Mouse (Mus musculus): Measurements from ENCODE around the gene Il4i1.

Gene Il4i1

DNA sequence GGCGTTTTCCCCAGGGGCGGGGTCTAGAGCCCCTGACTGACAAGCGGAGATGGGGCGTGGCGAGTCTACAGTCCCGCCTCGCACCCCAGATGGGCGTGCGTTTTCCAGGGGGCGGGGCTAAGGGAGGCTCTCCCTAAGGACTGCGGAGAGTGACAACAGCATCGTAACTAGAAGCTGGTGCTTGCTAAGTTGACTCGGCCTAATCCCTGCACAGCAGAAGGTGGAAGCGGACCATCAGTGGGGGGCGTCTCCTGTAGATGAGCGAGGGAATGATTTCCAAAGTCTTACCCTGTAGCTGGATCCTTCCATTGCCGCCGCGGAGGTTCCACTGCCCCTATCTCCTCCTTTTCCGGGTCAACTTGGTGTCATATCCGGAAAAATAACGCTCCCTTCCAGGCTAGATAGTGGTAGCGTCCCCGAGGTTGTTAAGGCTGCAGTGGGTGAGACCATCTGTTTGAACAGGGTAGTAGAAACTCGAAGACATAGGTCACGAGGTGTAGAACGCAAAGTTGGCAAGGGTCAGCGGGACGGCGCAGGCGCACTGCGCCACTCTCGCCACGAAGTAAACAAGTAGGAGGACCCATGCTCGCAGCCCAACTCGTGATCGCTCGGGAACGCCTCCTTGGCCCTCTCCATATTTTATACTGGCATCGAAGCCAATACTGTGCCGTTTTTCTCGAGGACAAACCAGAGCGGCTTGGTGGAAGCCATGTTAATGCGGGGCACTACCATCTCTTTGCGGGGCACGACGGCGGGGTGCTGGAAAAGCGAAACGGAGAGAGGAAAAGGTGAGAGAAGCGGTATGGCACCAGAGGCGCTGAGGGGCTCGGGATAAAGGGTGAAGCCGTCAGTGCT is 32.6 kb downstream of the Il4i1 start, which contains the start of the genes Akt1s1 and Tbc1d17:
TSS of gene Akt1s1 (plus strand) at position 431 of the 855 bp plus-strand sequence.
TSS of gene Tbc1d17 (minus strand) at position 519 of the 855 bp plus-strand sequence.
- DNase-seq (ENCODE audit: low read depth, low spot score) = peak; percentile 99

GRCm38 (mm10) chr7:44849416-44850111 is 33.4 kb downstream of the Il4i1 start:
- DNase-seq (ENCODE audit: low read depth, low spot score) = peak; percentile 89

DNA sequence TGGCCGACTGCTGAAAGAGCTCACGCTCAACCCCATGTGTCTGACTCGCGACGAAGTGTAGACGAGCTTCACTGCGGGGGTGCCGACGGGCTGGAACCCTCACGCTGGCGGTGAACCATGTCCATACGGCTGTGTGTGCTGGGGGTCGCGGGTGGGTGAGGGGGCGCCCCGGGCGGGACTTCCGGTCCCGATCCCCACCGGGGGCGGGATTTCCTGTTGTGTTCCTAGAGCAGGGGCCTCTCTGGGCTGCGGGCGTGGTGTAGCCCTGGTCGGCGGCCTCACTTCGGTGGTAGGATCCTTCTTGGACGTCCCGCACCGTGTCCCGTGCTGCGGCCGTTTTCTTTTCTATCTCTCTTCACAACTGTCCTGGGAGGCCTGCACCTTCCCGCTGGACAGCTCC is 34.0 kb downstream of the Il4i1 start:
- DNase-seq (ENCODE audit: low read depth, low spot score) = peak; percentile 47

- DNase-seq (ENCODE audit: low read depth, low spot score) = no peak
Measured at GRCm38 (mm10) chr7:44850789-44851624, 34.8 kb downstream of the Il4i1 start.

- DNase-seq (ENCODE audit: low read depth, low spot score) = no peak
Measured at GRCm38 (mm10) chr7:44851625-44852234, 35.5 kb downstream of the Il4i1 start.

DNA sequence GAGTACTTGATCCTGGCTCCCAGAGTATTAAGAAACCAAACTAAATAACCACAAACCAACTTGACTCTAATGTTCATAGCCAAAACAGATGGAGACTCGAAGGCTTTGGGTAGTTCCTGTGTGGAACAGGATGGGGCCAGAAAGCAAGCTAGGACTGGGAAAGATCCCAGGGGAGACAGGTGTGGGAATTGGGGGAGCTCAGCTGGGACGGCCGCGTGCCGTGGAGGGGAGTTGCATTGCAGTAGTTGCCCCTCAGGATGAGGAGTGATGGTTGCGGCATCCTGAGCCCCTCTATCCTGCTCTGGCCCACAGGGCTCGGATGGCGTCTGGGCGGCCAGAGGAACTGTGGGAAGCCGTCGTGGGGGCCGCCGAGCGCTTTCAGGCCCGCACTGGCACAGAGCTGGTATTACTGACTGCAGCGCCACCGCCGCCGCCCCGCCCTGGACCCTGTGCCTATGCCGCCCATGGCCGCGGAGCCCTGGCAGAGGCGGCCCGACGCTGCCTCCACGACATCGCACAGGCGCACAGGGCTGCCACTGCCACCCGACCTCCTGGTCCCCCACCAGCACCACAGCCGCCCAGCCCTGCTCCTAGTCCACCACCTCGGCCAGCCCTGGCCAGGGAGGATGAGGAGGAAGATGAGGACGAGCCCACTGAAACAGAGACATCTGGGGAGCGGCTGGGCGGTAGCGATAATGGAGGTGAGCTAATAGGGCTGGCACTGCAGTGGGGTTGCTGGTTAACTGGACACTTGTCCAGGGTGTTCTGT is 36.3 kb downstream of the Il4i1 start:
- no peak for DNase-seq (ENCODE audit: low read depth, low spot score)

DNA sequence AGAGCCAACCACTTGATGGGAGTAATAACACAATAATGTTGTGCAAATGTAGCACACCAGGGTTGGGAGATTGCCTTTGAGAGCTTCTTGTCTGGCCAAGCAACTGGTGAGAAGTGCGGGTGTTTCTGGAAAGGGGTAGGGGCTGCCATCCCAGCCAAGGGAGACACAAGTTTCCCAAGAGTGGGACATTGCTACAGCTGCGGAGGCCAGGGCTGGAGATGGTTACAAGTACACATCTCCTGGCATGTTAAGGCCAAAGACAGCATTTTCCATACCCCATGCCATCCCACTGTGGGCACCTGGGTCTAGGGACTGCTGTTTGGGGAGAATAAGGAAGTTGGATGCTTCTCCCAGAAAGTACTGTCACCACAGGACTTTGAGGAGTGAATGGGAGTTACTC is 36.9 kb downstream of the Il4i1 start:
- DNase-seq (ENCODE audit: low read depth, low spot score) = no peak

DNA sequence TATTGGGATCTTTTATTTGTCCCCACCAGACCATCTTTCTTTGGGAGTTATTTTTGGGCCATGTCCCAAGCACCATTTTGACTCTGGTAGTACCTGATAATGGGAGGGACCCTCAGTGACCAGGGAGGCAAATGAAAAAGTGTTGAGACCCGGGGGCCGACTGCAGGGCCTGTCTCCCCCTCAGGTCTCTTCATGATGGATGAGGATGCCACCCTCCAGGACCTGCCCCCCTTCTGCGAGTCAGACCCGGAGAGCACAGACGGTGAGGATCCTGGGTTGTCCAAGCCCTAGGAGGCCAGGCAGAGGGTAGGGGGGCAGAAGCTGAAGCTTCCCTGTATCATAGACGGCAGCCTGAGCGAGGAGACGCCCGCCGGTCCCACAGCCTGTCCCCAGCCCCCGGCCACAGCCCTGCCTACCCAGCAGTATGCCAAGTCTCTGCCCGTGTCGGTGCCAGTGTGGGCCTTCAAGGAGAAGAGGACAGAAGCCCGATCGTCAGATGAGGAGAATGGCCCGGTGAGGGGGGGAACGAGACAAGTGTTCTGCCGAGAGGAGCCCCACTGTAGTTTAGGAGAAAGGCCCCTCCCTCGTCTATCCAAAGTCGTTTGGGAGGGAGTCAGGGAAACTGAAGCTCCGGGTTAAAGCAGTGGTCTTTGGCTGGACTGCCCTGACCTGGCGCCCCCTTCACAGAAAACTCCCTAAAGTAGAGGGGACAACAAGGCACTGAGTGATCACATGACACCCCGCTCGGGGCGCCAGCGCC is 37.6 kb downstream of the Il4i1 start:
- no peak for DNase-seq (ENCODE audit: low read depth, low spot score)

DNA sequence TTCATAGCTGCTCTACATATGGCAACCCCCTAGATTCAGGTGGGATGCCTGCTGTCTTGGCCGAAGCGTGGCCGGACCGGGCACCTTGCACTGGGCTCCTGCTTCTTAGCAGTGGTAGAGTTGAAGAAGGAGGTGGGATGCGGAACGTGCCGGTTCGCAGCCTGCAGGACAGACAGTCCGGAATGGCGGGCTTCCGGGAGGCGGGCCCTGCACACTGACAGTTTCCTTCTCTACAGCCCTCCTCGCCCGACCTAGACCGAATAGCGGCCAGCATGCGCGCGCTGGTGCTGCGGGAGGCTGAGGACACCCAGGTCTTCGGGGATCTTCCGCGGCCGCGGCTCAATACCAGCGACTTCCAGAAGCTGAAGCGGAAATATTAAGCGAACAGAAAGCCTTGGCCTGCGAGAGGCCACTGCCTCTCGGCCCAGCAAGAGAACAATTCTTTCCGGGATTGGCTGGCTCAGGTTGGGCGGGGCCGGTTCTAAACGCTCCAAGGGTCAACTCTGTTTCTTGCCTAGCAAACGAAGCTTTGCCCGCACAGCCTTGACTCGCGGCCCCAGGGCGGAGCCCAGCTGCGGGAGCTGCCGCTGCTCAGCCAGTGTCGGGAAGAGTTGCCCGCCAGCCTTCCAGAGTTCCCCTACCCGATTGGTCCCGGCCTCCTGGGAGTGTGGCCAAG is 38.3 kb downstream of the Il4i1 start:
- DNase-seq (ENCODE audit: low read depth, low spot score) = peak; percentile 46

DNA sequence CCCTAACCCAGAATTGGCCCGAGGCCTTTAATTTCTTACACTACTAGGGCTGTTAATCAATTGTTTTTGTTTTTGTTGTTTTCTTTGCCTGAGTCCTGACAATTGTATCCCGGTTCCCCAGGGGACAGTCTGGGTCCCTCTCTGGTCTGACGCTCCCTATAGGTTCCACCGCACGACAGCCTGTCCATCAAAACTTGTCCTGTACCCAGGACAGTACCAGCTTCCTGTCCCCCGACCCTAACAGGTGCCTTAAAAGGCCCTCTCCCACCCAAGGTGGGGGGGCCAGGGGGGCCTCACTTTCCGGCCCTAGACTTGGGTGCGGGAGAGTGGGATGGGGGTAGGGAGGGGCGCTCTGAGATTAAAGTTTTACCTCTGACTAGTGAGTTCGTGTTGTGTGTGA is 38.8 kb downstream of the Il4i1 start:
- DNase-seq (ENCODE audit: low read depth, low spot score) = no peak

DNA sequence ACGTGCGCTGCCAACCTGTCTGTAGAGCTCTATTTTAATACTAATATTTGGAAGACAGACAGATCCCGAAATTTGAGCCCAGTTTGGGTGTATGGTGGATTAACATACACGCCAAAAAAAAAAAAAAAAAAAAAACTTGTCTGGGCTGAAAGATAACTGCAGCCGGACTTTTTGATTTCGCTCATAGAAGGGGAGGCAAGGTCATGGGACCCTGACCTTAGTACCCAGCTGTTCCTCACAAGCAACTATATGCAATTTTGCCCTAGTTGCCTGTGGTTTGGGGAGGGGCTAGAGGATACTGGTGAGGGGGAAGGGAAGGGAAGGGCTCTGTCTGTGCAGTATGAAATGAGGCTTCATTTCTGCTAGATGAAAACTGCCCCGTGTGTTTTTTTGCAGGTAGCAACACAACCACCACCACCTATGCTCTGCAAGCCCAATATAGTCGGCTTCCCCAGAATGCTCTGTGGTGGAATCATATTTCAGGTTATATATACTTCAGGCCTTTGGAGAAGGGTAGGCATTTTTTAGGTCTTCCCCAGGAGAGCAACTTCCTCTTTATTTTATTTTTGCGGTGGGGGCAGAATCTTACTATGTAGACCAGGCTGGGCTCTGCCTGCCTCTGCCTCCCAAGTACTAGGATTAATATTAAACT is 40.2 kb downstream of the Il4i1 start:
- no peak for DNase-seq (ENCODE audit: low read depth, low spot score)

DNA sequence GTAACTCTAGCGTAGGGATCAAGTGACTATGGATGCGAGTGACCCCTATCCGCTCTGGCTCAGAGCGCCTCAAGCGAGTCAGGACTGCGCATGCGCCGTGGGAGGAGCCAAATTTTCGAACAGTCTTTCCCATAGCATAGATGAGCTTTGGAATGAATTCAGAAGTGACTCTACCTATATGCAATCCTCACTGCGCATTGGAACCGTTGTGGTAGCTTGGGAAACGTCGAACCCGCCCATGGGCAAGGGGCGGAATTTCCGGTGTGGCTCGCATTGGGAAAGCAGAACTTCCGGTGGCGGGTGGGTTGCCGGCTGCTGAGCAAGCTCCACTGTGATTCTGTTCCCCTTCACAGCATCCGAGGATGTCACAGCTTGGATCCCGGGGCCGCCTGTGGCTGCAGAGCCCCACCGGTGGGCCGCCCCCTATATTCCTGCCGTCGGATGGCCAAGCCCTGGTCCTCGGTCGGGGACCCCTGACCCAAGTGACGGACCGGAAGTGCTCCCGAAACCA is 40.9 kb downstream of the Il4i1 start, which contains the start of gene Pnkp:
TSS of gene Pnkp (plus strand) at position 98 of the 511 bp plus-strand sequence.
- DNase-seq (ENCODE audit: low read depth, low spot score) = peak; percentile 77

DNA sequence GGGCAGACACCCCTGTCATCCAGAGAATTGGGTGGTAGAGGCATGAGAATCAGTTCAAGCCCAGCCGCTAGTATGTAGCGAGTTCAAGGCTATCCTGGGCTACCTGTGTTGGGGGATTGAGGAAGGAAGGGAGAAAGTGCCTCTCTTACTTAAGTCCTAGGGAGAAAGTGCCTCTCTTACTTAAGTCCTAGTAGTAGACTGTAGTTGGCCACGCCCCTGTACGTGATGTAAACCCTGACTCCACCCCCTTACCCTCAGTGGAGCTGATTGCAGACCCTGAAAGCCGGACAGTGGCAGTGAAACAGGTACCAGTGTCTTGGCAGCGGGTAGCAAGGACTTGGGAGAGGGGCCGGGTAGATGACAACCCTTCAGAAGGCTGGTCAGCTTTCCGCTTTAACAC is 41.7 kb downstream of the Il4i1 start:
- DNase-seq (ENCODE audit: low read depth, low spot score) = no peak

DNA sequence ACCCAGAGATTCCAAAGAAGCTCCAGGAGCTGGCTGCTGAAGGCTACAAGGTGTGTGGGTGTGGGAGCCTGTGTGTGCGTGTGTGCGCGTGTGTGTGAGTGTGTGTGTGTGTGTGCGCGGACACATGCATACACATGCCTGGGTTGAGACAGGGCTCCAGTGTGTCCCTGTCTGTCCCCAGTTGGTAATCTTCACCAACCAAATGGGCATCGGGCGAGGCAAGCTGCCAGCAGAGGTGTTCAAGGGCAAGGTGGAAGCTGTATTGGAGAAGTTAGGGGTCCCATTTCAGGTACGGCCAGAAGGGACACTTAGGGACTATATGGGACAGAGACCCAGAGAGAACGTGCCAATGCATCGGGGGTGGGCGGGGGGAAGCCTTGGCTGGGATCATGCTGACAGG is 43.7 kb downstream of the Il4i1 start:
- no peak for DNase-seq (ENCODE audit: low read depth, low spot score)

GRCm38 (mm10) chr7:44860576-44861428 is 44.6 kb downstream of the Il4i1 start:
- peak; percentile 62 for DNase-seq (ENCODE audit: low read depth, low spot score)

DNA sequence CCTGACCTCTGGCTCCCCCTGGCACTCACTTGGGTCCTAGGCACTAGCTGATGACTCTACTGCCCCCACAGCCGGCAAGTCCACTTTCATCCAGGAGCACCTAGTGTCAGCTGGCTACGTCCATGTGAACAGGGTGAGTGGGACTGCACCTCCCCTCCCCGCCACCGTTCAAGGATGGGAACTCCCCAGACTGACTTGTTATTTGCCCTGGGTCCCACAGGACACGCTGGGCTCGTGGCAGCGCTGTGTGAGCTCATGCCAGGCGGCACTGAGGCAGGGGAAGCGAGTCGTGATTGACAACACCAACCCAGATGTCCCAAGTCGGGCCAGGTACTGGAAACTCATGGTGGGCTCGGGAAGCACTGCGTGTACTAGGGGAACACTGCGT is 45.2 kb downstream of the Il4i1 start:
- DNase-seq (ENCODE audit: low read depth, low spot score) = no peak

- no peak for DNase-seq (ENCODE audit: low read depth, low spot score)
Measured at GRCm38 (mm10) chr7:44862434-44862833, 46.2 kb downstream of the Il4i1 start.

DNA sequence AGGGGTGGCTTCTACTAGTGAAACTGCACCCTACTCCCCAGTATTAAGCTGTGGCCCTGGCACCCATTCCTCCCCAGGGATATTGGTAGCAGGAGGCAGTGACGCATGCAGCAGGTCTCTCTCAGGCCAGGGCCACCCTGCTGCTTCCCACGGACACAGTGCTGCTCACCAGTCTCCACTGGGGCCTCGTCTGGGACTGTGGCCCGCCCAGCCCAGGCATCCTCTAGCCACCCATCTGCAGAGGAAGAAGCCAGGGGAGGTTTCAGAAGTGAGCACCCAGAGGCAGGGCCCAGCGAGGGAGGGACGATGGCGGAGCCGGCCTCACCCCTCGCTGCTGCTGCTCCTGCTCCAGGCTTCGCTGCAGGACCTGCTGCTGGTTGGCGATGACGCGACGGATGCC is 47.0 kb downstream of the Il4i1 start:
- no peak for DNase-seq (ENCODE audit: low read depth, low spot score)

Measured in retina, postnatal 7 days (tissue).